Mouse (Mus musculus) bone marrow, adult 2 months (tissue): ENCODE measurements around the gene Flt3l. TPM values are rescaled to one million over a fixed set of nuclear protein-coding genes. Genes with fewer than 3 reads are reported as not detected.
"Not testable (repeated sequence)": the region's sequence is repeated elsewhere in the genome, so short reads cannot be mapped to it uniquely, and the experiment has no call there.

Experiments used
- H3K27ac ChIP-seq: fragments of 200-500 bp; 2 replicates; pipeline ENCODE4 v1.5.1; 2012; ENCODE audit warnings: low read depth, mild to moderate bottlenecking, control low read depth, inconsistent platforms, low read length; ENCODE audit not compliant: control insufficient read depth, poor library complexity, insufficient read depth
- H3K4me1 ChIP-seq: fragments of 200-500 bp; 2 replicates; pipeline ENCODE4 v1.6.1; 2011; ENCODE audit warnings: low read length; ENCODE audit not compliant: control insufficient read depth, insufficient read depth
- H3K4me3 ChIP-seq: fragments of 200-500 bp; replicated peaks from 2 replicates; pipeline ENCODE3; 2011; ENCODE audit warnings: mild to moderate bottlenecking, low read depth, low read length, control low read depth; ENCODE audit not compliant: control insufficient read depth
- CTCF ChIP-seq: fragments of 200-500 bp; IDR thresholded peaks from 2 replicates; pipeline ENCODE4 v1.5.1; 2011; ENCODE audit warnings: low read length, control low read depth; ENCODE audit not compliant: control insufficient read depth, insufficient read depth
- POLR2A ChIP-seq: fragments of 200-500 bp; IDR thresholded peaks from 2 replicates; pipeline ENCODE4 v1.6.1; 2011; ENCODE audit warnings: low read depth, mild to moderate bottlenecking, control low read depth, low read length, borderline replicate concordance; ENCODE audit not compliant: control insufficient read depth
- WGBS: fragments of 180-500 bp; shearing (Covaris S2); methylation state at CpG from one replicate; pipeline ENCODE4 v1.1.7; 2018; 5-methylcytosine and 5-hydroxymethylcytosine counted together
- polyA plus RNA-seq: library from polyadenylated mRNA; stranded (reverse); fragments of >200 nt; gene quantifications from 2 replicates; pipeline ENCODE4 v1.2.4, GENCODE M21; 2011; ENCODE audit warnings: low replicate concordance; ENCODE audit not compliant: missing spikeins, insufficient read depth, insufficient read length

The Flt3l gene
- polyA plus RNA-seq, 1 experiment, result 85.0 TPM

DNA sequence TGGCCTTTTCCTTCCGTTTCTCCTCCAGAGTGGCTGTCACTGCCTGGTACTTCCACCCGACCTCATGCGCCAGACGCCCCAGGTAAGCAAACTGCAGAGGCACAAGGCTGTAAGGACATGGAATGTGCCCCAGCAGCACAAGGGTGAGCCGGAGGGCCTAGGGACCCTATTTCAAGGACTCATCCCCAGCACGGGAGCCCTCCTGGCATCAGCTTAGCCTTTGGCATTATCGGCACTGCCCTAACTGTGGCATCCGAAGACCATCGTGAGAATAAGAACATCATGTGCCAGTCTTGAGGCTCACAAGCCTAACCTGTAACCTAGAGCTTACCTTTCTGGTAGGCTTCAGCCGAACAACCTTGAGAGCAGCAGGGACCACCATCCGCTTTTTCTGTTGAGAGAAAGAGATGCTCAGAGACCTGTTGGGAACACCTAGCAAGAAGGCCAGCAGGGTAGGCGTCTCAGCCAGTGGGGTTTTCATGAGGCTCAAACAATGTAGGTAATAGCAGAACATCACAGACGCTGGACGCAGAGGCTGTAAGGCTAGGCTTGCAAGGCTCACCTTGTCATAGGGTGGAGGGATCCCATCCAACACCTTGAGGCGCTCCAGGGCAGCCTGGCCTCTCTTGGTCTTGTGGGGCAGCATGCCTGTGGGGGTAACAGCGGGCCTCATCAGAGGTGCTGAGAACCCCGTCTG, 9.9 kb downstream of the Flt3l start:
- WGBS, result 79% methylated on average over 17 of the region's 17 CpGs
- Histone ChIP-seq H3K4me1 (peaks cover 13% of the 10 kb centered on the region; the same call in 1 of the 2 replicates), H3K4me3 (no peak overlapping the region), H3K27ac (0 out of 2 replicates have a peak overlapping the region, but pooled peaks have one; percentile 17)
- no peak for TF ChIP-seq CTCF
- no peak for TF ChIP-seq POLR2A

DNA sequence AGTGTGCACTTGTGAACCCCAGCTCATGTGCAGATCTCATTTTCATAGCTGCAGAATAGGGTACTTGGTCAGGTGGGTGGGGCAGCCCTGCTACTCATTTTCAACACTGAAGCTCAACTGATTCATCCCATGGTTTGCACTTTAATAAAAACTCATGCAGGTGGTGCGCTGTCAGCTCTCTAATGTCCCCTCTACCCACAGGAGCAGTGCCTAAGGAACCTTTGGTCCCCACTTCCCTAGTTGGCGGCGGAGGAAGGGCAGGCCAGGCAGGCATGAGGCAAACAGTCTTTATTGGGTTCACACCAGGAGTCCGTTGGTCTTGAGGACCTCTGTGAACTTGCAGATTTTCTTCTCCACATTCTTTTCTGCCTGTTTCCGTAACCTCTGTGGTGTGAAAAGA, 10.6 kb downstream of the Flt3l start:
- WGBS, result 74% methylated on average over 5 of the region's 5 CpGs
- H3K27ac ChIP-seq, H3K4me3 ChIP-seq: not testable (repeated sequence)
- peaks cover 13% of the 10 kb centered on the region; the same call in 1 of the 2 replicates for H3K4me1 ChIP-seq

DNA sequence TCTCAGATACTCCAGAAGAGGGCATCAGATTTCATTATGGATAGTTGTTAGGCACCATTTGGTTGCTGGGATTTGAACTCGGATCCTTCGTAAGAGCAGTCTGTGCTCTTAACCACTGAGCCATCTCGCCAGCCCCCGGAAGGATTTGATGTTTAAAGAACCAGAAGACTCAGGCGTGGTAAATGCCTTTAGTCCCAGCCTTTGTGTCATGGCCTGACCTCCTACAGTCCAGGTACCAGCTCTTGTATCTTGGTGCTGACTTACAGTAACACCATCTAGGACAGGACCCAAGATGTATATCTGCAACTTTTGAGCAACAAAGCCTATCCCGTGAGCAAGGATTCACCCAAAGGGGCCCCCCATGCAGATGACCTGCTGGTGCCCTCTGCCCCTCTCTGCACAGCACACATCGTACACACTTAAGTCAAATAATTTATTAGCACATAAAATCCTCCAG, 11.1 kb downstream of the Flt3l start:
- TF ChIP-seq CTCF, result no peak
- no peak for TF ChIP-seq POLR2A
- no peak overlapping the region for H3K4me3 ChIP-seq
- peaks cover 14% of the 10 kb centered on the region; the same call in 1 of the 2 replicates for H3K4me1 ChIP-seq
- H3K27ac ChIP-seq, result no peak overlapping the region
- 58% methylated on average over 7 of the region's 7 CpGs for WGBS

DNA sequence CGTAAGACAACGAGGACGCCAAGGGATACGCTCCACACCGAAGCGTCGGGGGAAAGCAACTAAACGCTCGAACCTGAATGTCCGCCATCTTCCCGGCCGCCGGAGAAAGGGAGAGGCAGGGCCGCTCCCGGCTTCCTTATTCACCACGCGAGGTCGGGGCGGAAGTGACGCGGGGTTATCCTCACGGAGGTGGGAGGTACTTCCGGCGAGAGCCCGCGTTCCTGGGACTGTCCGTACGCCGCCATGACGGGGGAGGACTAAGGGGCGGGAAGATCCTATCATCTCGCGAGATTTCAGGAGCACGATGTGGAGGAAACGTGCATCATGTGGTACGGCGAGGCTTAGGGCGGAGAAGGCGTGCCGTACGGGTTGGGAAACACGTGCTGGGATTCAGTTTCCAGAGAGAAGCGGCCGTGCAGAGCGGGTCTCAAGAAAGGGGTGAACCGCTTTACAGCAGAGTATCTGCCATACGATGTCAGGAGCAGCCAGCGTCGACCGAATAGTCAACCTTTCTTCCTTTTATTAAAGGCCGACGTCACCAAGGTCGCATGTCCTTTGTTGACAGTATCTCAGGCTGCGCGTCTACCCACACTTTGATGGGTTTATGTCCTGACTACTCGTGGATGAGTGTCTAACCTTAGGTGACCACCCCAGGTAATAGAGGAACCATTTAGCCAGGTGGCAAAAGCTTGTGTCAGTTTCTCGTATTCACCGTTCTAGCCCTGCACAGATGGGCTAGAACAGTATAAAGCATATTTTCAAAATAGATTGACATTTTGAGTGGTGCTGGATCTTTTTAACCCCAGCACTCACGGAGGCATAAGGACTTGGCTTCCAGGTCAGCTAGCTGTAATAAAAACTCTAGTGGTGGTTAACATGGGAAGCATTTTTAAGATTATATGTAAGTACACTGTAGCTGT, 11.7 kb downstream of the Flt3l start, which contains the start of gene Rps11:
Gene Rps11, minus strand, starts transcription at position 216 of the 920 bp plus-strand sequence.
- H3K4me3 ChIP-seq, result peak within 1 kb of the TSS; percentile 76
- WGBS, result 2% methylated on average over 59 of the region's 59 CpGs
- peak; percentile 18; the same call in 1 of the 2 replicates for TF ChIP-seq CTCF
- peak; percentile 73; the same call in 1 of the 2 replicates for TF ChIP-seq POLR2A
- H3K27ac ChIP-seq, result peak within 1 kb of the TSS; percentile 79
- peaks cover 14% of the 10 kb centered on the region; the same call in 1 of the 2 replicates for H3K4me1 ChIP-seq

DNA sequence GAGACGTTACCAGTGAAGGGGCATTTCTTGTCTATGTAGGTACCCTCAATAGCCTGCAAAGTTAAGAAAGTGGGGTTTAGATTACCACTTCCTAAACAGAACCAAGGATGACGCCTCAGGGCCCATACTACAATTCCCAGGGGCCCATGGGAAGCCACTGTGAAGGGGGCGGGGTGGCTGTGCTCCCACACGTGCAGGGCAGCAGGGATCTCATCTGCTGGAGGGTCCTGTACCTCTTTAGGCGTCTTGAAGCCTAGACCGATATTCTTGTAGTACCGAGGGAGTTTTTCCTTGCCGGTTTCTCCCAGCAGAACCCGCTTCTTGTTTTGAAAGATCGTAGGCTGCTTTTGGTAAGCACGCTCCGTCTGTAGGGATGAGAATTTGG, 13.1 kb downstream of the Flt3l start:
- Histone ChIP-seq H3K4me1 (peaks cover 14% of the 10 kb centered on the region; the same call in 1 of the 2 replicates), H3K4me3 (peak overlapping the region; percentile 76), H3K27ac (peak overlapping the region; percentile 79)
- TF ChIP-seq POLR2A, result no peak; the same call in 1 of the 2 replicates
- WGBS, result 8% methylated on average over 12 of the region's 12 CpGs

DNA sequence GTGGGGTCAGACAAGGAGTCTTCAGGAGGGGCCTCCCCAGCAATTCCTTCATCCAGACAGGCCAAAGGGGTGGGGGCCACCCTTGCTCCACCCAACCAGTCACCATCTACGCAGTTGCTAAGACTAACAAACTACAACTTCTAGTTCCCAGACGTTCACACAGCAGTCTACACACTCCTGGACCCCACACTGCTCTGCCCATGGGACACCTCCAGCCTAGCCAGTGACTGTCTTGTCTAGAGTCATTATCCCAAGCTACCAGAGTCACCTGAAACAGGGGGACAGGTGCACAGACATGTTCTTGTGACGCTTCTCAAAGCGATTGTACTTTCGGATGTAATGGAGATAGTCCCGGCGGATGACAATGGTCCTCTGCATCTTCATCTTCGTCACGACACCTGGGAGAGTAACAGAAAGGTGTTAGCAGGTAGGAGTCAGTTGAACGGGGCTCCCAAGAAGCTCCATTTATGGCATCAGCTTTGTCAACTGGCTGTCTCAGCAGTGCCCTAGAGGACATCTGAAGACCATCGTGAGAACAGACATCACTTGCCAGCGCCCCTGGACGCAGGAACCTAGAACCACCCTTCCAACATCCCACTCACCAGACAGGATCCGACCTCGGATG, 13.6 kb downstream of the Flt3l start:
- Histone ChIP-seq H3K4me3 (peak overlapping the region; percentile 51), H3K27ac (peak overlapping the region; percentile 34), H3K4me1 (peaks cover 14% of the 10 kb centered on the region; the same call in 1 of the 2 replicates)
- TF ChIP-seq CTCF, result no peak
- no peak for TF ChIP-seq POLR2A
- WGBS, result 70% methylated on average over 15 of the region's 15 CpGs

DNA sequence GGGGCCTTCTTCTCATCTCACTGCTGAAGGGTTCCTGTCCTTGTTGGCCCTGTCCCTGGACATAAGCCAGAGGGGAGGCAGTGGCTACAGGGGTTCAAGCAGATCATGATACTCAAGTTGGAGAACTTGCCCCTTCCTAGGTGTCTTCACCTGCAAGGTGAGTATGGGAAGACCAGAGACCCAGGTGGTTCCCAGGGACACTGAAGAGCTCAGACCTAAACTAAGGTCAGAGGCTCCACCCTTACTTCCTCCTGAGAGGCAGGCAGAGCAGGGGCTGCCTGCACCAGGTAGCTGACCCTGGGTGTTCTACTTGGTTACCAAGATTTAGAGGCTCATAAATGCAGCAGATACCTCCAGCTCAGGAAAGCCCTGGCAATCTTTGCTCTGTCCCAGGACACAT, 14.3 kb downstream of the Flt3l start:
- TF ChIP-seq CTCF, result no peak
- TF ChIP-seq POLR2A, result no peak
- Histone ChIP-seq H3K4me1 (peaks cover 13% of the 10 kb centered on the region; the same call in 1 of the 2 replicates), H3K4me3 (peak overlapping the region; percentile 25), H3K27ac (peak overlapping the region; percentile 76)

DNA sequence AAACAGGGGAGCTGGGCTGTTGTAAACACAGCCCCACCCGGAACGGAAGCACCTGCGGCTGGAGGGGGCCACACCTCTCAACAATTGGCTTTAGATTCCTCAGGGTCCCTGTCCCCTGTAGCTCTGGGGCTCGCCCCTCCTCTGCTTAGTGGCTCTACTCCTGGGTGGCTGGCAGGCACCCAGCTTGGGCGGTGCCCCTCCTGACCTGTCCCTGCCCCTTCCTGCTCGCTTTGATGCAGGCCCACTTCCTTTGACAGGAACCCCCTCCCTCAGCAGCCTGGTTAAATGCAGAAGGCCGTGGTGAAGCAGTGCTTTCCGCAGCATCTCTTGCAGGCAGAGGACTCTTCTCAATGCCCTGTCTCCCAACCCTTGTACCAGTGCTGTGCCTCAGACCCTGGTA, 14.8 kb downstream of the Flt3l start:
- peak; percentile 17; the same call in 1 of the 2 replicates for TF ChIP-seq POLR2A
- no peak for TF ChIP-seq CTCF
- Histone ChIP-seq H3K4me1 (peaks cover 11% of the 10 kb centered on the region; the same call in 1 of the 2 replicates), H3K27ac (peak overlapping the region; percentile 76), H3K4me3 (peak overlapping the region; percentile 25)
- 9% methylated on average over 8 of the region's 8 CpGs for WGBS
